Mouse (Mus musculus) spleen, adult 18-20 months (tissue): ENCODE measurements around the gene Rplp0.

Source experiments
- DNase-seq, 2 experiments: peaks; one replicate each; pipeline ENCODE4 v3.0.0; 2022; ENCODE audit warnings: mixed read lengths in 2 of 2

Rplp0 gene

GRCm38 (mm10) chr5:115586166-115586565 lies 26.9 kb downstream of the Rplp0 start:
- DNase-seq = no peak

GRCm38 (mm10) chr5:115586780-115587179 lies 27.5 kb downstream of the Rplp0 start:
- DNase-seq = no peak

GRCm38 (mm10) chr5:115591028-115591427 lies 31.8 kb downstream of the Rplp0 start:
- DNase-seq = no peak

GRCm38 (mm10) chr5:115591506-115591905 lies 32.2 kb downstream of the Rplp0 start:
- DNase-seq = no peak

- no peak for DNase-seq
Observed at GRCm38 (mm10) chr5:115603561-115603960, 44.3 kb downstream of the Rplp0 start.

- no peak for DNase-seq
Observed at GRCm38 (mm10) chr5:115611566-115611965, 52.3 kb downstream of the Rplp0 start.
